Mouse (Mus musculus) ES-E14 (cell line): ENCODE data around the gene Gm36210.

Experiments used
- MAFK ChIP-seq: IDR thresholded peaks from 2 replicates; pipeline ENCODE4 v1.6.1; 2014; ENCODE audit warnings: mild to moderate bottlenecking, low read depth, low read length, inconsistent platforms; ENCODE audit not compliant: insufficient read depth
- ZNF384 ChIP-seq: IDR thresholded peaks from 2 replicates; pipeline ENCODE4 v1.6.1; 2012; ENCODE audit warnings: low read depth, low read length, inconsistent platforms

GRCm38 (mm10) chr7:4950561-4951342 lies 44.4 kb upstream of the Gm36210 start:
- no peak for TF ChIP-seq MAFK
- no peak for TF ChIP-seq ZNF384
